Mouse (Mus musculus) stomach, postnatal 0 days (tissue): ENCODE data around the gene Olfr548-ps1.

Source experiments
- CTCF ChIP-seq: IDR thresholded peaks from 2 replicates; pipeline ENCODE4 v1.5.1; 2016; ENCODE audit warnings: antibody characterized with exemption, low read depth, mild to moderate bottlenecking, moderate library complexity
- EP300 ChIP-seq: optimal IDR thresholded peaks from 2 replicates; pipeline ENCODE3; 2016; ENCODE audit warnings: antibody characterized with exemption

- no peak for TF ChIP-seq CTCF
- TF ChIP-seq EP300, result no peak
Measured at GRCm38 (mm10) chr7:102591786-102592185, 51.1 kb downstream of the Olfr548-ps1 start, which contains the start of gene Olfr551.
